Mouse (Mus musculus) midbrain, postnatal 0 days (tissue): ENCODE data around the gene Gsta4. TPM values are rescaled to one million over a fixed set of nuclear protein-coding genes. Genes with fewer than 3 reads are reported as not detected.
"Not testable (repeated sequence)": the region's sequence is repeated elsewhere in the genome, so short reads cannot be mapped to it uniquely, and the experiment has no call there.

Source experiments
- ATAC-seq: fragments of 200-750 bp; cut with Nextera tagmentation; 2 replicates; pipeline ENCODE4 v1.8.0; 2017; ENCODE audit warnings: moderate number of reproducible peaks, mild to moderate bottlenecking, moderate TSS enrichment, moderate library complexity; ENCODE audit not compliant: low FRiP score
- DNase-seq: peaks from one replicate; pipeline ENCODE4 v3.0.0-alpha.2; 2015; ENCODE audit warnings: low spot score
- H3K27ac ChIP-seq: fragments of 300-500 bp; sonication (generic); 2 replicates; pipeline ENCODE4 v1.5.1; 2014; ENCODE audit warnings: low read depth, mild to moderate bottlenecking, low read length, mixed read lengths
- H3K27me3 ChIP-seq: fragments of 300-500 bp; sonication (generic); 2 replicates; pipeline ENCODE4 v1.6.1; 2014; ENCODE audit warnings: low read length, control low read depth, mixed read lengths; ENCODE audit not compliant: insufficient read depth
- H3K36me3 ChIP-seq: fragments of 300-500 bp; sonication (generic); 2 replicates; pipeline ENCODE4 v1.6.1; 2014; ENCODE audit warnings: low read length, control low read depth, mixed read lengths; ENCODE audit not compliant: insufficient read depth
- H3K4me1 ChIP-seq: fragments of 300-500 bp; sonication (generic); 2 replicates; pipeline ENCODE4 v1.6.1; 2014; ENCODE audit warnings: mild to moderate bottlenecking, control low read depth, antibody characterized with exemption, low read length, mixed read lengths; ENCODE audit not compliant: insufficient read depth
- H3K4me2 ChIP-seq: fragments of 300-500 bp; sonication (generic); 2 replicates; pipeline ENCODE4 v1.6.1; 2014; ENCODE audit warnings: low read depth, mild to moderate bottlenecking, low read length, mixed read lengths; ENCODE audit not compliant: poor library complexity, severe bottlenecking
- H3K4me3 ChIP-seq: fragments of 300-500 bp; sonication (generic); 2 replicates; pipeline ENCODE4 v1.5.1; 2014; ENCODE audit warnings: low read depth, mild to moderate bottlenecking, low read length, moderate library complexity
- H3K9ac ChIP-seq: fragments of 300-500 bp; sonication (generic); replicated peaks from 2 replicates; pipeline ENCODE4 v1.6.1; 2014; ENCODE audit warnings: mild to moderate bottlenecking, low read length, moderate library complexity, mixed read lengths; ENCODE audit not compliant: poor library complexity, severe bottlenecking
- H3K9me3 ChIP-seq: fragments of 300-500 bp; sonication (generic); 2 replicates; pipeline ENCODE4 v1.6.1; 2016; ENCODE audit warnings: low read length, control low read depth
- CTCF ChIP-seq: IDR thresholded peaks from 2 replicates; pipeline ENCODE4 v1.5.1; 2016; ENCODE audit warnings: antibody characterized with exemption, mild to moderate bottlenecking
- WGBS: fragments of 180-500 bp; shearing (Covaris S2); extraction: QIAGEN DNeasy Blood & Tissue Kit; methylation state at CpG from one replicate; pipeline ENCODE4 v1.1.7; 2014; 5-methylcytosine and 5-hydroxymethylcytosine counted together
- polyA plus RNA-seq: library from polyadenylated mRNA; unstranded; fragments of >200 nt; fragmentation: Nextera tagmentation; extraction: Ambion mirVana; gene quantifications from 2 replicates; pipeline ENCODE4 v1.2.1, GENCODE M21; 2015
- total RNA-seq: library from RNA; depleted of rRNA; stranded (reverse); fragments of >200 nt; gene quantifications from 2 replicates; pipeline ENCODE4 v1.2.3, GENCODE M21; 2014; rRNA removed

Gsta4 gene
- total RNA-seq (12.9 and 17.1 TPM in 2 replicates), polyA plus RNA-seq (25.1 and 28.2 TPM in 2 replicates)

GRCm38 (mm10) chr9:78182474-78182873, at the start of gene Gsta4:
Gsta4 (plus strand) TSS chr9:78182774.
- not testable (repeated sequence) for ATAC-seq, H3K4me3 ChIP-seq, DNase-seq, H3K4me1 ChIP-seq, H3K27me3 ChIP-seq, H3K36me3 ChIP-seq, H3K4me2 ChIP-seq, H3K9me3 ChIP-seq, H3K27ac ChIP-seq, H3K9ac ChIP-seq
- 100% methylated on average over 4 of the region's 7 CpGs for WGBS

- no peak for ATAC-seq
These were observed 46.9 kb upstream of the Gsta4 start for GRCm38 (mm10) chr9:78135658-78136057.

GRCm38 (mm10) chr9:78138044-78138676, 44.4 kb upstream of the Gsta4 start:
- no peak for TF ChIP-seq CTCF

More at GRCm38 (mm10) chr9:78135658-78136057, 46.9 kb upstream of the Gsta4 start:
- WGBS, result 61% methylated on average over 7 of the region's 7 CpGs
- peaks cover 31% of the 10 kb centered on the region for H3K36me3 ChIP-seq
- no peak overlapping the region for H3K4me2 ChIP-seq
- no peak for DNase-seq
- H3K27me3 ChIP-seq, result no peaks in the 10 kb centered on the region
- no peaks in the 10 kb centered on the region for H3K4me1 ChIP-seq
- no peak overlapping the region for H3K9ac ChIP-seq
- no peak overlapping the region for H3K27ac ChIP-seq
- H3K9me3 ChIP-seq, result no peaks in the 10 kb centered on the region
- TF ChIP-seq CTCF, result no peak
- no peak overlapping the region for H3K4me3 ChIP-seq

GRCm38 (mm10) chr9:78139463-78139862, 43.1 kb upstream of the Gsta4 start:
- no peak overlapping the region for H3K4me3 ChIP-seq
- WGBS, result 92% methylated on average over 4 of the region's 4 CpGs
- H3K9me3 ChIP-seq, result no peaks in the 10 kb centered on the region; the same call in 1 of the 2 replicates
- H3K36me3 ChIP-seq, result peaks cover 27% of the 10 kb centered on the region
- no peaks in the 10 kb centered on the region for H3K4me1 ChIP-seq
- DNase-seq, result no peak
- no peak for ATAC-seq
- H3K27ac ChIP-seq, result no peak overlapping the region
- no peaks in the 10 kb centered on the region for H3K27me3 ChIP-seq
- no peak overlapping the region for H3K4me2 ChIP-seq
- no peak overlapping the region for H3K9ac ChIP-seq
- TF ChIP-seq CTCF, result no peak

More at GRCm38 (mm10) chr9:78138044-78138676, 44.4 kb upstream of the Gsta4 start:
- Histone ChIP-seq H3K27ac (no peak overlapping the region), H3K36me3 (peaks cover 30% of the 10 kb centered on the region), H3K9ac (no peak overlapping the region), H3K9me3 (no peaks in the 10 kb centered on the region; the same call in 1 of the 2 replicates), H3K27me3 (no peaks in the 10 kb centered on the region), H3K4me2 (no peak overlapping the region), H3K4me3 (no peak overlapping the region), H3K4me1 (no peaks in the 10 kb centered on the region)
- ATAC-seq (no peak), DNase-seq (no peak)
- 93% methylated on average over 9 of the region's 9 CpGs for whole genome bisulfite sequencing

GRCm38 (mm10) chr9:78146099-78146498, 36.5 kb upstream of the Gsta4 start:
- no peak overlapping the region for H3K4me2 ChIP-seq
- 0 out of 2 replicates have a peak overlapping the region, but pooled peaks have one; percentile 8 for H3K27ac ChIP-seq
- no peak overlapping the region for H3K9ac ChIP-seq
- no peaks in the 10 kb centered on the region for H3K27me3 ChIP-seq
- no peaks in the 10 kb centered on the region for H3K4me1 ChIP-seq
- H3K9me3 ChIP-seq, result no peaks in the 10 kb centered on the region; the same call in 1 of the 2 replicates
- H3K36me3 ChIP-seq, result peaks cover 30% of the 10 kb centered on the region
- 62% methylated on average over 4 of the region's 4 CpGs for WGBS
- TF ChIP-seq CTCF, result no peak
- H3K4me3 ChIP-seq, result no peak overlapping the region
- DNase-seq, result peak; percentile 25
- ATAC-seq, result peak; percentile 65; the same call in 1 of the 2 replicates

GRCm38 (mm10) chr9:78146627-78147026, 35.9 kb upstream of the Gsta4 start:
- no peak overlapping the region for H3K4me2 ChIP-seq
- no peak overlapping the region for H3K27ac ChIP-seq
- H3K36me3 ChIP-seq, result peaks cover 34% of the 10 kb centered on the region
- no peak overlapping the region for H3K4me3 ChIP-seq
- DNase-seq (no peak), ATAC-seq (peak; percentile 60; the same call in 1 of the 2 replicates)
- no peak for TF ChIP-seq CTCF
- 59% methylated on average over 6 of the region's 6 CpGs for WGBS
- H3K9ac ChIP-seq, result no peak overlapping the region
- no peaks in the 10 kb centered on the region for H3K4me1 ChIP-seq
- H3K27me3 ChIP-seq, result no peaks in the 10 kb centered on the region
- H3K9me3 ChIP-seq, result no peaks in the 10 kb centered on the region; the same call in 1 of the 2 replicates
